Mouse (Mus musculus) CH12.LX (cell line): ENCODE results near the gene Kcnd1.

Source experiments
- CTCF ChIP-seq, 2 experiments: IDR thresholded peaks in 1 of 2; conservative IDR thresholded peaks in 1 of 2; 2 replicates each; pipeline ENCODE4 v1.5.1; 2011 to 2012; ENCODE audit warnings: low read depth in 2 of 2, low read length in 2 of 2, improper control_type of control experiment in 1 of 2, inconsistent platforms in 1 of 2, mild to moderate bottlenecking in 1 of 2, moderate library complexity in 1 of 2
- KAT2A ChIP-seq: IDR thresholded peaks from 2 replicates; pipeline ENCODE4 v1.6.1; 2012; ENCODE audit warnings: low read length, improper control_type of control experiment, inconsistent platforms; ENCODE audit not compliant: insufficient replicate concordance
- MAX ChIP-seq: IDR thresholded peaks from 2 replicates; pipeline ENCODE4 v1.6.1; 2011; ENCODE audit warnings: low read length, improper control_type of control experiment
- POLR2A ChIP-seq: IDR thresholded peaks from 2 replicates; pipeline ENCODE4 v1.6.1; 2011; ENCODE audit warnings: low read depth, mild to moderate bottlenecking, improper control_type of control experiment, low read length

- no peak for TF ChIP-seq MAX
- no peak for TF ChIP-seq CTCF (conservative IDR thresholded peaks at IDR 0.05 in 1 of 2, IDR thresholded peaks at IDR 0.05 in 1 of 2; ENCODE audit: low read depth in 2 of 2, low read length in 2 of 2)
- no peak for TF ChIP-seq POLR2A
- TF ChIP-seq KAT2A, result no peak
Measured at GRCm38 (mm10) chrX:7863181-7863580, 41.1 kb downstream of the Kcnd1 start.
